Mouse (Mus musculus) spleen, adult 18-20 months (tissue): ENCODE measurements around the gene Itgax.
A peak's percentile ranks its signal among the peaks of the same experiment; 100 is the strongest.

Experiments used
- DNase-seq, 2 experiments: peaks; one replicate each; pipeline ENCODE4 v3.0.0; 2022; ENCODE audit warnings: mixed read lengths in 2 of 2

Gene Itgax

DNA sequence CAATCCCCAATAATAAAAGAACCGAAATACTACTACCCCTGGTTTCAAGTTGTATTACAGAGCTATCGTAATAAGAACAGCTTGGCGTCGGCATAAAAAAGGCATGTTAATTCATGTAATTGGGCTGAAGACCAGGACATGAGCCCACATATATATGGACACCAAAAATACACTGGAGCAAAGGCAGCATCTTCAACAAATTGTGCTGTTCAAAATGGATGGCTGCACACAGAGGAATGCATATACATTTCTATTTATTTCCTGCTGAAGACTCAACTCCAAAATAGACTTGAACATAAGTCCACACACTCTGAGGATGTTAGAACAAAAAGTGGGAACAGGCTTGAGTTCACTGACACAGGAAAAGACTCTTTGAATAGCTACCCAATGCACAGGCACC is 34.7 kb downstream of the Itgax start:
- no peak for DNase-seq

DNA sequence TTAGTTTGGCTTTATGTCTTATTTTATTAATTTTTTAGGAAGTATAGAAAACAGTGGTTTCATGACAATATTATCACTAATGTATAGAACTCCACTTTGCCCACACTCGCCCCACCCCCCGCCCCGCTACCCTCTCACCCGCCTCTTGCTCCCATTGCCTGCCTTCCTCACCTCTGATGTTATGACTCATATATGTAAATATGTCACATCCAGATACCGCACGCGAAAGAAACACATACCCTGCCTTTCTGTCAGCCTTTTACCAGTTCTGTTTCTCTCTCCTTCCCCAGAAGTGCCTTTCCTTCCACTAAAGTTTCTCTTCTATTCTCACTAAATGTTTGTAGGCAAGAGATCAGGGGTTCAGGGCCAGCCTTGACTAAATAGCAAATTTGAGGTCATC is 37.0 kb downstream of the Itgax start:
- DNase-seq, result no peak

DNA sequence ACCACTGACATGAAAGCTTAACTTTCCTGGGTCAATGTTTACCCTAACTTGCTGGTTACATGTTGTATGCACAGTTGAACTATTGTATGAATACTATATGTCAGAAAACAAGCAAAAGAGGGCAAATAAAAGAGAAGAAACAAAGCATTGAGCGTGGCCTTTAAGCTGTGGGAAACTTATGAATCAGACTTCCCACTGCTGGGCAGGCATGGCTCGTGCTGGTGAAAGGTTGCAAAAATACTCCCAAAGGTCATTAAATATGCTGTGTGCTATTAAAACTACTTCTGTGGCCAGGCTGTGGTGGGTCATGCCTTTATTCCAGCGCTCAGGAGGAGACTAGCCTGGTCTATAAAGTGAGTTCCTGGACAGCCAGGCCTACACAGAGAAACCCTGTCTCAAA is 40.6 kb downstream of the Itgax start:
- no peak for DNase-seq

- no peak for DNase-seq
These were observed 49.0 kb downstream of the Itgax start for GRCm38 (mm10) chr7:128178385-128178784.

DNA sequence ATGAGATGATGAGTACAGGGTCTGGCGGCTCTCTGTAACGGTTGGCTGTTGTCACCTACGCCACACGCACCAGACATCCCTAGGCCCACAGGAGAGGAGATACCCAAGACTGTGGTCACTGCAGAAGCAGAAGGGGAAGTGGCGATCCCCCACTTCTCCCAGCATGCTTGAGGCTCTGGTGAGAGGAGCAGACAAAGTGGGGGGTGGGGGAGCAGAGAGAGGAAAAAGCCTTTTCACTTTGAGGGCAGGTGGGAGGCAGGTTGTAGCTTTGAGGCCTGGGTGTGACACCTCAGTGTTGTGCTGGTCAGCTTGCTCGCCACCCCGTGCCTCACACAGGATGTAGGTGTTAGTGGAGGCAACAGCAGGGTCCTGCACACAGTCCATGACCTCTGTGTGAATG is 50.8 kb downstream of the Itgax start:
- peak; percentile 22 to 30 for DNase-seq

DNA sequence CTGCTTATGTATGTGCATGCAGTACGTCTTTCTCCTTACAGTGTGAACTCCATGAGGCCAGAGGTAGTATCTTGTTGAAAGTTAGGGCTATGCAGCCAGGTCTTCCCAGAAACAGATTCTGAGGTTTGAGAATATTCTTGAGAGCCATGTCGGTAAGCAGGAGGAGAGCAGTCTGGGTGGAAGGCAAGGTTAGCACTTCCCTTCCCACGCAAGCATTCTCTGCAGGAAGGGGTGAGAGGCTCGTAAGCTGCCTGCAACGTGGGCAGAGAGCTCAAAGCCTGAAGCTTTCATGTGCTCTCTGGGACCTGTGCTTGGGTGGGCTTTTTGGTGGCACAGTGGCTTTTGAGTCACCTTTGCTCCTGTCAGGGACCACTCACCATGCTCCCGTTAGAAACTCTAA is 51.2 kb downstream of the Itgax start:
- no peak for DNase-seq

- DNase-seq, result no peak
These were observed 52.3 kb downstream of the Itgax start for GRCm38 (mm10) chr7:128181691-128182090.
